Mouse (Mus musculus) heart, adult 2 months (tissue): ENCODE results near the gene Trio.

ENCODE experiments used
- CTCF ChIP-seq: fragments of 200-600 bp; IDR thresholded peaks from 2 replicates; pipeline ENCODE4 v1.8.1; 2022; ENCODE audit warnings: antibody characterized with exemption, mild to moderate bottlenecking, moderate library complexity
- EP300 ChIP-seq: fragments of 200-500 bp; IDR thresholded peaks from 2 replicates; pipeline ENCODE4 v1.6.1; 2011; ENCODE audit warnings: low read depth, low read length, control low read depth; ENCODE audit not compliant: insufficient read depth
- POLR2A ChIP-seq: fragments of 200-500 bp; IDR thresholded peaks from 2 replicates; pipeline ENCODE4 v1.6.1; 2011; ENCODE audit warnings: mild to moderate bottlenecking, low read depth, low read length, control low read depth; ENCODE audit not compliant: insufficient read depth

- TF ChIP-seq CTCF: no peak
- TF ChIP-seq EP300: no peak
- no peak for TF ChIP-seq POLR2A
These were observed 168.4 kb downstream of the Trio start for GRCm38 (mm10) chr15:27857242-27857641.
